Mouse (Mus musculus) lung, embryonic 15.5 days (tissue): Measurements from ENCODE around the gene Slco3a1. TPM values are rescaled to one million over a fixed set of nuclear protein-coding genes. Genes with fewer than 3 reads are reported as not detected.

ENCODE experiments used
- ATAC-seq: fragments of 200-750 bp; cut with Nextera tagmentation; 2 replicates; pipeline ENCODE4 v1.8.0; 2017; ENCODE audit warnings: moderate number of reproducible peaks, borderline replicate concordance; ENCODE audit not compliant: low FRiP score, low TSS enrichment; ENCODE audit errors: extremely low read depth
- H3K27ac ChIP-seq: fragments of 300-500 bp; sonication (generic); 2 replicates; pipeline ENCODE4 v1.5.1; 2015; ENCODE audit warnings: moderate library complexity, mild to moderate bottlenecking, inconsistent platforms
- H3K27me3 ChIP-seq: fragments of 300-500 bp; sonication (generic); 2 replicates; pipeline ENCODE4 v1.6.1; 2015; ENCODE audit warnings: inconsistent platforms
- H3K36me3 ChIP-seq: fragments of 300-500 bp; sonication (generic); 2 replicates; pipeline ENCODE4 v1.6.1; 2015; ENCODE audit warnings: inconsistent platforms
- H3K4me1 ChIP-seq: fragments of 300-500 bp; sonication (generic); 2 replicates; pipeline ENCODE4 v1.6.1; 2015; ENCODE audit warnings: inconsistent platforms
- H3K4me2 ChIP-seq: fragments of 300-500 bp; sonication (generic); 2 replicates; pipeline ENCODE4 v1.6.1; 2015; ENCODE audit warnings: inconsistent platforms, mild to moderate bottlenecking, moderate library complexity
- H3K4me3 ChIP-seq: fragments of 300-500 bp; sonication (generic); 2 replicates; pipeline ENCODE4 v1.5.1; 2015; ENCODE audit warnings: mild to moderate bottlenecking, inconsistent platforms
- H3K9ac ChIP-seq: fragments of 300-500 bp; sonication (generic); 2 replicates; pipeline ENCODE4 v1.6.1; 2015; ENCODE audit warnings: inconsistent platforms
- H3K9me3 ChIP-seq: fragments of 300-500 bp; sonication (generic); 2 replicates; pipeline ENCODE4 v1.6.1; 2016; ENCODE audit warnings: inconsistent platforms
- WGBS: fragments of 180-500 bp; shearing (Covaris S2); methylation state at CpG from one replicate; pipeline ENCODE4 v1.1.7; 2015; 5-methylcytosine and 5-hydroxymethylcytosine counted together
- polyA plus RNA-seq: library from polyadenylated mRNA; unstranded; fragments of >200 nt; fragmentation: Nextera tagmentation; extraction: Ambion mirVana; gene quantifications from 2 replicates; pipeline ENCODE4 v1.2.1, GENCODE M21; 2015

The Slco3a1 gene
- polyA plus RNA-seq, 1 experiment from 2014 or later = 8.9 TPM

- Histone ChIP-seq H3K36me3 (no peaks in the 10 kb centered on the region), H3K27ac (no peak overlapping the region), H3K27me3 (no peaks in the 10 kb centered on the region), H3K9me3 (no peaks in the 10 kb centered on the region), H3K4me2 (no peak overlapping the region), H3K9ac (no peak overlapping the region), H3K4me1 (no peaks in the 10 kb centered on the region), H3K4me3 (no peak overlapping the region)
- ATAC-seq = no peak
- WGBS = 53% methylated on average over 2 of the region's 2 CpGs
These were observed 156.3 kb downstream of the Slco3a1 start for GRCm38 (mm10) chr7:74398326-74398725.

GRCm38 (mm10) chr7:74391451-74391873 lies 163.1 kb downstream of the Slco3a1 start:
- no peak overlapping the region for H3K4me3 ChIP-seq
- ATAC-seq = no peak
- H3K4me2 ChIP-seq = no peak overlapping the region
- no peaks in the 10 kb centered on the region for H3K27me3 ChIP-seq
- no peaks in the 10 kb centered on the region for H3K4me1 ChIP-seq
- 64% methylated on average over 5 of the region's 5 CpGs for WGBS
- H3K9me3 ChIP-seq = no peaks in the 10 kb centered on the region
- no peak overlapping the region for H3K9ac ChIP-seq
- H3K27ac ChIP-seq = no peak overlapping the region
- H3K36me3 ChIP-seq = no peaks in the 10 kb centered on the region

GRCm38 (mm10) chr7:74389570-74389969 lies 165.0 kb downstream of the Slco3a1 start:
- no peak overlapping the region for H3K4me2 ChIP-seq
- H3K36me3 ChIP-seq = no peaks in the 10 kb centered on the region
- H3K4me3 ChIP-seq = no peak overlapping the region
- H3K9me3 ChIP-seq = no peaks in the 10 kb centered on the region
- no peaks in the 10 kb centered on the region for H3K27me3 ChIP-seq
- WGBS = 61% methylated on average over 2 of the region's 2 CpGs
- H3K4me1 ChIP-seq = no peaks in the 10 kb centered on the region
- no peak for ATAC-seq
- no peak overlapping the region for H3K27ac ChIP-seq
- no peak overlapping the region for H3K9ac ChIP-seq

GRCm38 (mm10) chr7:74386257-74386656 lies 168.3 kb downstream of the Slco3a1 start:
- Histone ChIP-seq H3K36me3 (no peaks in the 10 kb centered on the region), H3K4me3 (no peak overlapping the region), H3K9me3 (no peaks in the 10 kb centered on the region), H3K4me1 (no peaks in the 10 kb centered on the region), H3K27me3 (no peaks in the 10 kb centered on the region), H3K9ac (no peak overlapping the region), H3K27ac (no peak overlapping the region), H3K4me2 (no peak overlapping the region)
- ATAC-seq = no peak
- WGBS = 61% methylated on average over 5 of the region's 5 CpGs

GRCm38 (mm10) chr7:74383040-74383666 lies 171.4 kb downstream of the Slco3a1 start:
- Histone ChIP-seq H3K4me3 (no peak overlapping the region), H3K36me3 (no peaks in the 10 kb centered on the region), H3K4me2 (no peak overlapping the region), H3K4me1 (no peaks in the 10 kb centered on the region), H3K9me3 (no peaks in the 10 kb centered on the region), H3K27me3 (no peaks in the 10 kb centered on the region), H3K27ac (no peak overlapping the region), H3K9ac (no peak overlapping the region)
- 72% methylated on average over 3 of the region's 3 CpGs for WGBS
- no peak for ATAC-seq

- 72% methylated on average over 3 of the region's 3 CpGs for WGBS
- no peak for ATAC-seq
- Histone ChIP-seq H3K4me2 (no peak overlapping the region), H3K4me3 (no peak overlapping the region), H3K27me3 (no peaks in the 10 kb centered on the region), H3K9me3 (no peaks in the 10 kb centered on the region), H3K9ac (no peak overlapping the region), H3K4me1 (no peaks in the 10 kb centered on the region), H3K36me3 (no peaks in the 10 kb centered on the region), H3K27ac (no peak overlapping the region)
These were observed 172.3 kb downstream of the Slco3a1 start for GRCm38 (mm10) chr7:74382286-74382685.

GRCm38 (mm10) chr7:74381881-74382281 lies 172.7 kb downstream of the Slco3a1 start:
- no peak overlapping the region for H3K4me2 ChIP-seq
- 57% methylated on average over 2 of the region's 2 CpGs for WGBS
- H3K4me3 ChIP-seq = no peak overlapping the region
- H3K9me3 ChIP-seq = no peaks in the 10 kb centered on the region
- no peaks in the 10 kb centered on the region for H3K4me1 ChIP-seq
- H3K27ac ChIP-seq = no peak overlapping the region
- H3K36me3 ChIP-seq = no peaks in the 10 kb centered on the region
- ATAC-seq = no peak
- no peaks in the 10 kb centered on the region for H3K27me3 ChIP-seq
- H3K9ac ChIP-seq = no peak overlapping the region

GRCm38 (mm10) chr7:74381051-74381450 lies 173.5 kb downstream of the Slco3a1 start:
- no peak for ATAC-seq
- no peaks in the 10 kb centered on the region for H3K4me1 ChIP-seq

GRCm38 (mm10) chr7:74377909-74378308 lies 176.7 kb downstream of the Slco3a1 start:
- no peak for ATAC-seq
- Histone ChIP-seq H3K27ac (no peak overlapping the region), H3K9ac (no peak overlapping the region), H3K4me2 (no peak overlapping the region), H3K27me3 (no peaks in the 10 kb centered on the region), H3K4me3 (no peak overlapping the region), H3K9me3 (no peaks in the 10 kb centered on the region), H3K36me3 (no peaks in the 10 kb centered on the region), H3K4me1 (no peaks in the 10 kb centered on the region)
- WGBS = 79% methylated on average over 10 of the region's 10 CpGs

More at GRCm38 (mm10) chr7:74381051-74381450, 173.5 kb downstream of the Slco3a1 start:
- H3K27ac ChIP-seq = no peak overlapping the region
- H3K36me3 ChIP-seq = no peaks in the 10 kb centered on the region
- H3K9ac ChIP-seq = no peak overlapping the region
- 59% methylated on average over 2 of the region's 2 CpGs for WGBS
- no peaks in the 10 kb centered on the region for H3K27me3 ChIP-seq
- no peak overlapping the region for H3K4me3 ChIP-seq
- H3K9me3 ChIP-seq = no peaks in the 10 kb centered on the region
- no peak overlapping the region for H3K4me2 ChIP-seq

GRCm38 (mm10) chr7:74376397-74377044 lies 178.1 kb downstream of the Slco3a1 start:
- H3K4me2 ChIP-seq = no peak overlapping the region
- 53% methylated on average over 12 of the region's 12 CpGs for WGBS
- H3K4me3 ChIP-seq = no peak overlapping the region
- no peak for ATAC-seq
- no peaks in the 10 kb centered on the region for H3K36me3 ChIP-seq
- H3K27ac ChIP-seq = no peak overlapping the region
- H3K9ac ChIP-seq = no peak overlapping the region
- no peaks in the 10 kb centered on the region for H3K4me1 ChIP-seq
- H3K9me3 ChIP-seq = no peaks in the 10 kb centered on the region
- no peaks in the 10 kb centered on the region for H3K27me3 ChIP-seq

GRCm38 (mm10) chr7:74375174-74375957 lies 179.2 kb downstream of the Slco3a1 start:
- WGBS = 74% methylated on average over 12 of the region's 14 CpGs
- no peak overlapping the region for H3K27ac ChIP-seq
- no peaks in the 10 kb centered on the region for H3K27me3 ChIP-seq
- H3K4me3 ChIP-seq = no peak overlapping the region
- H3K36me3 ChIP-seq = no peaks in the 10 kb centered on the region
- H3K9ac ChIP-seq = no peak overlapping the region
- no peaks in the 10 kb centered on the region for H3K9me3 ChIP-seq
- no peak overlapping the region for H3K4me2 ChIP-seq
- H3K4me1 ChIP-seq = no peaks in the 10 kb centered on the region
- ATAC-seq = no peak

- H3K9me3 ChIP-seq = no peaks in the 10 kb centered on the region
- no peaks in the 10 kb centered on the region for H3K36me3 ChIP-seq
- no peaks in the 10 kb centered on the region for H3K4me1 ChIP-seq
- H3K27ac ChIP-seq = no peak overlapping the region
- no peaks in the 10 kb centered on the region for H3K27me3 ChIP-seq
- no peak overlapping the region for H3K9ac ChIP-seq
- 78% methylated on average over 6 of the region's 6 CpGs for WGBS
- no peak overlapping the region for H3K4me3 ChIP-seq
- ATAC-seq = no peak
- no peak overlapping the region for H3K4me2 ChIP-seq
These were observed 181.5 kb downstream of the Slco3a1 start for GRCm38 (mm10) chr7:74373056-74373455.
